Mouse (Mus musculus): ENCODE data around the gene Samd13. TPM values are rescaled to one million over a fixed set of nuclear protein-coding genes. Genes with fewer than 3 reads are reported as not detected.

Samd13 gene
- polyA plus RNA-seq, 1 experiment from 2014 or later = 0.71 TPM

GRCm38 (mm10) chr3:146625766-146626165 is 59.6 kb downstream of the Samd13 start:
- Histone ChIP-seq H3K4me2 (replicated peaks) (no peak overlapping the region), H3K4me3 (no peak overlapping the region), H3K4me1 (no peaks in the 10 kb centered on the region), H3K9me3 (no peaks in the 10 kb centered on the region), H3K27me3 (replicated peaks) (no peaks in the 10 kb centered on the region), H3K9ac (no peak overlapping the region), H3K27ac (no peak overlapping the region), H3K36me3 (no peaks in the 10 kb centered on the region)
- no peak for ATAC-seq (ENCODE audit: low FRiP score, low read depth)
- WGBS = 92% methylated on average over 4 of the region's 4 CpGs

- ATAC-seq (ENCODE audit: low FRiP score, low read depth) = no peak
- H3K27ac ChIP-seq = no peak overlapping the region
- WGBS = 82% methylated on average over 11 of the region's 11 CpGs
These were observed 63.4 kb downstream of the Samd13 start for GRCm38 (mm10) chr3:146621966-146622365.

GRCm38 (mm10) chr3:146620555-146621249 is 64.7 kb downstream of the Samd13 start:
- H3K27ac ChIP-seq = no peak overlapping the region
- H3K4me3 ChIP-seq = no peak overlapping the region
- ATAC-seq (ENCODE audit: low FRiP score, low read depth) = no peak
- H3K4me1 ChIP-seq = no peaks in the 10 kb centered on the region
- H3K9ac ChIP-seq = no peak overlapping the region
- WGBS = 87% methylated on average over 14 of the region's 14 CpGs
- no peak overlapping the region for H3K4me2 ChIP-seq (replicated peaks)
- no peaks in the 10 kb centered on the region for H3K36me3 ChIP-seq
- no peaks in the 10 kb centered on the region for H3K27me3 ChIP-seq (replicated peaks)
- H3K9me3 ChIP-seq = no peaks in the 10 kb centered on the region

More at GRCm38 (mm10) chr3:146621966-146622365, 63.4 kb downstream of the Samd13 start:
- no peaks in the 10 kb centered on the region for H3K27me3 ChIP-seq (replicated peaks)
- H3K4me1 ChIP-seq = no peaks in the 10 kb centered on the region
- H3K9ac ChIP-seq = no peak overlapping the region
- no peak overlapping the region for H3K4me3 ChIP-seq
- H3K36me3 ChIP-seq = no peaks in the 10 kb centered on the region
- H3K9me3 ChIP-seq = no peaks in the 10 kb centered on the region
- no peak overlapping the region for H3K4me2 ChIP-seq (replicated peaks)

GRCm38 (mm10) chr3:146620101-146620500 is 65.3 kb downstream of the Samd13 start:
- Histone ChIP-seq H3K27me3 (replicated peaks) (no peaks in the 10 kb centered on the region), H3K36me3 (no peaks in the 10 kb centered on the region), H3K4me3 (no peak overlapping the region), H3K4me2 (replicated peaks) (no peak overlapping the region), H3K4me1 (no peaks in the 10 kb centered on the region), H3K9me3 (no peaks in the 10 kb centered on the region), H3K27ac (no peak overlapping the region), H3K9ac (no peak overlapping the region)
- no peak for ATAC-seq (ENCODE audit: low FRiP score, low read depth)
- 91% methylated on average over 10 of the region's 10 CpGs for WGBS

GRCm38 (mm10) chr3:146618357-146618756 is 67.0 kb downstream of the Samd13 start:
- ATAC-seq (ENCODE audit: low FRiP score, low read depth) = no peak
- 87% methylated on average over 4 of the region's 4 CpGs for WGBS
- Histone ChIP-seq H3K9ac (no peak overlapping the region), H3K4me3 (no peak overlapping the region), H3K27ac (no peak overlapping the region), H3K36me3 (no peaks in the 10 kb centered on the region), H3K4me1 (no peaks in the 10 kb centered on the region), H3K4me2 (replicated peaks) (no peak overlapping the region), H3K27me3 (replicated peaks) (no peaks in the 10 kb centered on the region), H3K9me3 (no peaks in the 10 kb centered on the region)

- Histone ChIP-seq H3K4me1 (no peaks in the 10 kb centered on the region), H3K27me3 (replicated peaks) (no peaks in the 10 kb centered on the region), H3K4me3 (no peak overlapping the region), H3K36me3 (no peaks in the 10 kb centered on the region), H3K4me2 (replicated peaks) (no peak overlapping the region), H3K9ac (no peak overlapping the region), H3K27ac (no peak overlapping the region), H3K9me3 (no peaks in the 10 kb centered on the region)
- no peak for ATAC-seq (ENCODE audit: low FRiP score, low read depth)
These were observed 67.4 kb downstream of the Samd13 start for GRCm38 (mm10) chr3:146617946-146618345.

- Histone ChIP-seq H3K27me3 (replicated peaks) (no peaks in the 10 kb centered on the region), H3K9me3 (no peaks in the 10 kb centered on the region), H3K4me3 (no peak overlapping the region), H3K27ac (no peak overlapping the region), H3K4me1 (no peaks in the 10 kb centered on the region), H3K9ac (no peak overlapping the region), H3K36me3 (no peaks in the 10 kb centered on the region), H3K4me2 (replicated peaks) (no peak overlapping the region)
- no peak for ATAC-seq (ENCODE audit: low FRiP score, low read depth)
- WGBS = 84% methylated on average over 5 of the region's 5 CpGs
These were observed 68.7 kb downstream of the Samd13 start for GRCm38 (mm10) chr3:146616533-146617283.

GRCm38 (mm10) chr3:146615496-146615895 is 69.9 kb downstream of the Samd13 start, which contains the start of gene Dnase2b:
TSS of gene Dnase2b (minus strand) at chr3:146615596.
- 93% methylated on average over 4 of the region's 4 CpGs for WGBS
- ATAC-seq (ENCODE audit: low FRiP score, low read depth) = no peak
- Histone ChIP-seq H3K4me2 (replicated peaks) (no peak within 1 kb of the TSS), H3K4me3 (no peak within 1 kb of the TSS), H3K27ac (no peak within 1 kb of the TSS), H3K9ac (no peak within 1 kb of the TSS), H3K36me3 (no peaks in the 10 kb centered on the region), H3K4me1 (no peaks in the 10 kb centered on the region), H3K27me3 (replicated peaks) (no peaks in the 10 kb centered on the region), H3K9me3 (no peaks in the 10 kb centered on the region)

- H3K9ac ChIP-seq = no peak overlapping the region
- 0 out of 2 replicates have a peak, but pooled peaks cover 5% of the 10 kb centered on the region for H3K4me1 ChIP-seq
- WGBS = 91% methylated on average over 4 of the region's 4 CpGs
- no peak overlapping the region for H3K27ac ChIP-seq
- H3K4me3 ChIP-seq = no peak overlapping the region
- H3K27me3 ChIP-seq (replicated peaks) = no peaks in the 10 kb centered on the region
- H3K9me3 ChIP-seq = no peaks in the 10 kb centered on the region
- H3K36me3 ChIP-seq = no peaks in the 10 kb centered on the region
- no peak for ATAC-seq (ENCODE audit: low FRiP score, low read depth)
- no peak overlapping the region for H3K4me2 ChIP-seq (replicated peaks)
These were observed 73.6 kb downstream of the Samd13 start for GRCm38 (mm10) chr3:146611821-146612220.

GRCm38 (mm10) chr3:146611261-146611660 is 74.1 kb downstream of the Samd13 start:
- no peaks in the 10 kb centered on the region for H3K36me3 ChIP-seq
- H3K27ac ChIP-seq = no peak overlapping the region
- no peak overlapping the region for H3K4me2 ChIP-seq (replicated peaks)
- H3K4me1 ChIP-seq = 0 out of 2 replicates have a peak, but pooled peaks cover 5% of the 10 kb centered on the region
- no peaks in the 10 kb centered on the region for H3K9me3 ChIP-seq
- 75% methylated on average over 4 of the region's 4 CpGs for WGBS
- no peak for ATAC-seq (ENCODE audit: low FRiP score, low read depth)
- no peaks in the 10 kb centered on the region for H3K27me3 ChIP-seq (replicated peaks)
- H3K9ac ChIP-seq = no peak overlapping the region
- H3K4me3 ChIP-seq = no peak overlapping the region

- no peak overlapping the region for H3K9ac ChIP-seq
- no peak overlapping the region for H3K27ac ChIP-seq
- H3K36me3 ChIP-seq = no peaks in the 10 kb centered on the region
- no peak overlapping the region for H3K4me3 ChIP-seq
- 0 out of 2 replicates have a peak, but pooled peaks cover 5% of the 10 kb centered on the region for H3K4me1 ChIP-seq
- H3K4me2 ChIP-seq (replicated peaks) = no peak overlapping the region
- H3K27me3 ChIP-seq (replicated peaks) = no peaks in the 10 kb centered on the region
- no peak for ATAC-seq (ENCODE audit: low FRiP score, low read depth)
- WGBS = 89% methylated on average over 10 of the region's 10 CpGs
- H3K9me3 ChIP-seq = no peaks in the 10 kb centered on the region
These were observed 75.1 kb downstream of the Samd13 start for GRCm38 (mm10) chr3:146610322-146610721.

GRCm38 (mm10) chr3:146607368-146607767 is 78.0 kb downstream of the Samd13 start:
- Histone ChIP-seq H3K4me2 (replicated peaks) (no peak overlapping the region), H3K4me1 (0 out of 2 replicates have a peak, but pooled peaks cover 5% of the 10 kb centered on the region), H3K9ac (no peak overlapping the region), H3K9me3 (no peaks in the 10 kb centered on the region), H3K27ac (no peak overlapping the region), H3K27me3 (replicated peaks) (no peaks in the 10 kb centered on the region), H3K36me3 (no peaks in the 10 kb centered on the region), H3K4me3 (no peak overlapping the region)
- WGBS = 16% methylated on average over 1 of the region's 1 CpGs
- ATAC-seq (ENCODE audit: low FRiP score, low read depth) = peak; percentile 61; the same call in 1 of the 2 replicates

Measured in neural tube, embryonic 12.5 days (tissue).